Mouse (Mus musculus): ENCODE data around the gene Ttc14. TPM values are rescaled to one million over a fixed set of nuclear protein-coding genes. Genes with fewer than 3 reads are reported as not detected.

Gene Ttc14
- 167 TPM for polyA plus RNA-seq (2017; shearing (Covaris generic))

GRCm38 (mm10) chr3:33799617-33800512 is at the start of gene Ttc14:
Ttc14 (plus strand) TSS chr3:33799832.

GRCm38 (mm10) chr3:33843801-33844632 is 44.4 kb downstream of the Ttc14 start, which contains the start of gene Ccdc39:
Ccdc39 (minus strand) TSS chr3:33844310.

Other genes starting within 250 kb of the Ttc14 start
- gene Ccdc39, start 44.5 kb downstream of the Ttc14 start, polyA plus RNA-seq (2017; shearing (Covaris generic)): 0.19 TPM
- gene Fxr1, start 220.1 kb downstream of the Ttc14 start, polyA plus RNA-seq (2017; shearing (Covaris generic)): 51.9 TPM